Mouse (Mus musculus) embryonic fibroblast, embryonic 13.5 days (primary cell): ENCODE data around the gene Rapgefl1.

Source experiments
- CTCF ChIP-seq: IDR thresholded peaks from 2 replicates; pipeline ENCODE4 v1.5.1; 2011; ENCODE audit warnings: mild to moderate bottlenecking, control low read depth, low read length, moderate library complexity, borderline replicate concordance; ENCODE audit not compliant: insufficient read depth
- POLR2A ChIP-seq: IDR thresholded peaks from 2 replicates; pipeline ENCODE4 v1.6.1; 2011; ENCODE audit warnings: low read depth, mild to moderate bottlenecking, control low read depth, low read length, moderate library complexity

- TF ChIP-seq CTCF (no peak), POLR2A (no peak)
Measured at GRCm38 (mm10) chr11:98789824-98790223, 46.8 kb upstream of the Rapgefl1 start.
